Mouse (Mus musculus): ENCODE measurements around the gene Gm20388. TPM values are rescaled to one million over a fixed set of nuclear protein-coding genes. Genes with fewer than 3 reads are reported as not detected.
"Not testable (repeated sequence)": the region's sequence is repeated elsewhere in the genome, so short reads cannot be mapped to it uniquely, and the experiment has no call there.

Gene Gm20388
- polyA plus RNA-seq, 1 experiment from 2014 or later, result not detected

DNA sequence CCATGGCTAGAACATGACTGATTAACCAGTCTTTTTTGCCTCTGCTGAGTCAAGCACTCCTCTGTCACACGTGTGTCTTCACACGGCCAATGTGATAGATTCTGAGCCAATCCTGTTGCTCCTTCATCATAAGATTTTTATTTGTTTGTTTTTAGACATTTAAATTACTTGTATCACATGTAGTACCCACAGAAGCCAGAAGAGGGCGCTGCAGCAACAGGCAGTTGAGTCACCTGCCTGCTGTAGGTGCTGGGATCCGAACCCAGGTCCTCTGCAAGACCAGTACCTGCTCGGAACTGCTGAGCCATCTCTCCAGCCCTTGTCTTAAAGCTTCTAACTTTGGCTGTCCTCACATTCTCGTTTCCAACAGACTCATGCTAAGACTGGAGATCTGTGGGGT, 812.4 kb downstream of the Gm20388 start:
- Histone ChIP-seq H3K27ac (no peak overlapping the region), H3K4me3 (replicated peaks; ENCODE audit: low read length) (no peak overlapping the region), H3K4me1 (replicated peaks; ENCODE audit: control insufficient read depth, insufficient read depth, low read length) (no peaks in the 10 kb centered on the region), H3K9ac (no peak overlapping the region), H3K27me3 (ENCODE audit: control insufficient read depth, insufficient read depth, low read length) (no peaks in the 10 kb centered on the region), H3K4me2 (replicated peaks) (no peak overlapping the region), H3K36me3 (replicated peaks; ENCODE audit: control insufficient read depth, insufficient read depth) (no peaks in the 10 kb centered on the region), H3K9me3 (ENCODE audit: control insufficient read depth, low read length) (no peaks in the 10 kb centered on the region)
- no peak for DNase-seq (ENCODE audit: low spot score)
- no peak for ATAC-seq (ENCODE audit: low FRiP score)
- 68% methylated on average over 6 of the region's 6 CpGs for WGBS

DNA sequence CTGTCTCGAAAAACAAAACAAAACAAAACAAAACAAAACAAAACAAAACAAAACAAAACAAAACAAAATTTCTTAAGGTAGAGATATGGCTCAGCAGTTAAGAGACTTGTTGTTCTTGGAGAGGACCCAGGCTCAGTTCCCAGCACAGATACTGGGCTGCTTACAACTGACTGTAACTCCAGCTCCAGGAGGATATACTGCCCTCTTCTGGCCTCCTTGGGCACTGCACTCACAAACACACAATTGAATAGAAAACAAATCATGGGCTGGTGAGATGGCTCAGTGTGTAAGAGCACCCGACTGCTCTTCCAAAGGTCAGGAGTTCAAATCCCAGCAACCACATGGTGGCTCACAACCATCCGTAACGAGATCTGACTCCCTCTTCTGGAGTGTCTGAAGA, 813.5 kb downstream of the Gm20388 start:
- not testable (repeated sequence) for H3K36me3 ChIP-seq (replicated peaks; ENCODE audit: control insufficient read depth, insufficient read depth); H3K4me3 ChIP-seq (replicated peaks; ENCODE audit: low read length); H3K4me2 ChIP-seq (replicated peaks); ATAC-seq (ENCODE audit: low FRiP score); H3K4me1 ChIP-seq (replicated peaks; ENCODE audit: control insufficient read depth, insufficient read depth, low read length); H3K27ac ChIP-seq; H3K9me3 ChIP-seq (ENCODE audit: control insufficient read depth, low read length); H3K9ac ChIP-seq; H3K27me3 ChIP-seq (ENCODE audit: control insufficient read depth, insufficient read depth, low read length); DNase-seq (ENCODE audit: low spot score)
- 88% methylated on average over 2 of the region's 4 CpGs for WGBS

DNA sequence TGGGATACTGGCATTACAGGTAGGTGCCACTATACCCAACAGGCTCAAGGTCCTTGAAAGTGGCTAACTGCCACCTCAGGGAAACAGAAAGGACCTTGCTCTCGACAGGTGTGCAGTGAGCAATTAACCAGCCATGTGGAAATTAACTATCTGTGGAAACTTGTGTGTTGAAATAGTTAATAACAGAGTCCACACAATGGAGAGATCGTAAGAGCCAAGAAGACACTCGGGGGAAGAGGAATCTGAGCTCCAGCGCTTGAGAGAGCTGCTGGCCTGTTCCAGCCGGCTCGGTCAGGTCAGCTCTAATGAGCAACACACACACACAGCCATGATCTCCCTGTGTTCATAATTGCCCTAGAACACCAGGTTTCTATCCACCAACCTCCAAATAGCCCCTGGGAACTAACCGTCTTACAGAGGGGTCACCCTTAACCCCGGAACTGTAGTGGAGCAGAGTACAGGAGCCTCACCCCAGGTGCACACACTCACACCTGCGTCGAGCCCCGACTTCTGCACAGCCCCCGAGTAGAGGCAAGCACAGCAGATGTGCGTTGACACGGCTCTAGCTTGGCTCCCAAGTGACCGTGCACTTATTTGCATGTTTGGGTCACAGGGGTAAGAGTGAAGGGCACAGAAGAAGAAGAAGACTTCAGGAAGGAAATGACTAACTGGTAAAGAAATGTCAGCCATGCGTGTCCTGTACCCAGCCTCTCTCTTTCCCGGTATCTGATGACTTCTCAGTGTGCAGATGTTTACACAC, 814.4 kb downstream of the Gm20388 start:
- WGBS, result 81% methylated on average over 17 of the region's 17 CpGs
- Histone ChIP-seq H3K27me3 (ENCODE audit: control insufficient read depth, insufficient read depth, low read length) (no peaks in the 10 kb centered on the region), H3K9ac (no peak overlapping the region), H3K4me2 (replicated peaks) (no peak overlapping the region), H3K9me3 (ENCODE audit: control insufficient read depth, low read length) (no peaks in the 10 kb centered on the region), H3K4me1 (replicated peaks; ENCODE audit: control insufficient read depth, insufficient read depth, low read length) (no peaks in the 10 kb centered on the region), H3K27ac (no peak overlapping the region), H3K36me3 (replicated peaks; ENCODE audit: control insufficient read depth, insufficient read depth) (no peaks in the 10 kb centered on the region), H3K4me3 (replicated peaks; ENCODE audit: low read length) (no peak overlapping the region)
- DNase-seq (ENCODE audit: low spot score) (no peak), ATAC-seq (ENCODE audit: low FRiP score) (no peak)

DNA sequence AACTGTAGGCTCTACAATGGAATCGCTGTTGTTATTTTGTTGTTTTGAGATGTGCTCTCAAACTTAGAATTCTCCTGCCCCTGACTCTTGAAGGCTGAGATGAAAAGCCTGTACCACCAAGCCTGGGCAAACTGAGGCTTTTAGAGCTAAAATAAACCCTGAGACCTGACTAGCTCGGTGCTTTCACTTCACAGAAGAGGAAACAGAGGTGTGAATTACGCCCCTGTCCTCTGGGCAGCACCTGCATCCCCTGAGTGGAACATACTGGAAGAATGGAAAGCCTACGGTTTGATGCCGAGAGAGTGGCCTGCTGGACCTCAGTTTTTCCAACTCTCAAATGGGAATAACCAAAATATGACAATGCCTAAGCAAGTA, 814.9 kb downstream of the Gm20388 start:
- 90% methylated on average over 5 of the region's 5 CpGs for WGBS
- no peak overlapping the region for H3K27ac ChIP-seq
- H3K4me2 ChIP-seq (replicated peaks), result no peak overlapping the region
- H3K27me3 ChIP-seq (ENCODE audit: control insufficient read depth, insufficient read depth, low read length), result no peaks in the 10 kb centered on the region
- DNase-seq (ENCODE audit: low spot score) (no peak), ATAC-seq (ENCODE audit: low FRiP score) (no peak)
- H3K36me3 ChIP-seq (replicated peaks; ENCODE audit: control insufficient read depth, insufficient read depth), result no peaks in the 10 kb centered on the region
- H3K9me3 ChIP-seq (ENCODE audit: control insufficient read depth, low read length), result no peaks in the 10 kb centered on the region
- H3K4me3 ChIP-seq (replicated peaks; ENCODE audit: low read length), result no peak overlapping the region
- H3K9ac ChIP-seq, result no peak overlapping the region
- no peaks in the 10 kb centered on the region for H3K4me1 ChIP-seq (replicated peaks; ENCODE audit: control insufficient read depth, insufficient read depth, low read length)

- H3K4me3 ChIP-seq (replicated peaks; ENCODE audit: low read length), result no peak overlapping the region
- no peak overlapping the region for H3K4me2 ChIP-seq (replicated peaks)
- H3K27ac ChIP-seq, result no peak overlapping the region
- ATAC-seq (ENCODE audit: low FRiP score), result no peak
- H3K9ac ChIP-seq, result no peak overlapping the region
- H3K4me1 ChIP-seq (replicated peaks; ENCODE audit: control insufficient read depth, insufficient read depth, low read length), result no peaks in the 10 kb centered on the region
- H3K36me3 ChIP-seq (replicated peaks; ENCODE audit: control insufficient read depth, insufficient read depth), result no peaks in the 10 kb centered on the region
- H3K27me3 ChIP-seq (ENCODE audit: control insufficient read depth, insufficient read depth, low read length), result no peaks in the 10 kb centered on the region
- 83% methylated on average over 5 of the region's 5 CpGs for WGBS
- no peak for DNase-seq (ENCODE audit: low spot score)
- H3K9me3 ChIP-seq (ENCODE audit: control insufficient read depth, low read length), result no peaks in the 10 kb centered on the region
Observed at GRCm38 (mm10) chr8:120726051-120726450, 815.4 kb downstream of the Gm20388 start.

DNA sequence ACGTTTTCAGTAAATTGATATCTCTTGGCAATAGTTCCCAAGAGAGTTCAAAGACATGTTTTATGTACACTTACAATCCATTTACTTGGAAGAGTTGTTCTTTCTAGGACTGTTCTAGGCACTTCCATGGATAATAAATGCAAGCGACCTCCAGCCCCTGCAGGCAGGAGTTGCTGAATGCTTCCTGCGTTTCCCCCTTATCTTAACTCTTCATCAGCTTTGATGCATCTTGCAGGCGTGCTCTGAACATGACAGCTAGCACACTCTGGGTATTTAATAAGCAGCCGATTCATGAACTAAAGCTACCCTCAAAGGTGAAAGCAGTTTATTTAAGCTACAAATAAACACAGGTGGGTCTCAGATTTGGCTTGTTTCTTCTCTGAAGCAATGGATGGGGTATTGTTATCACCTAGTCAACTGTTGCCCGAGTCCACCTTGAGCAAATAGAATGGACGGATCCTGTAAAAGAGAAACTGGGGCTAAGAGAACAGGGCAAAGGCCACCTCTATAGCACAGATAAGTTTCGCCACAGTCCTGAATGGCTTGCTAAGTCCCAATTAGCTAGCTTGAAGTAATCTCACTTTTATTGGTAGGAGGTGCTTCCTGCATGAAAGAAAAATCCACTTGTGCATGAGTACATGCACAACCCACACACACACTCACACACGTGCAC, 818.0 kb downstream of the Gm20388 start:
- Histone ChIP-seq H3K27me3 (ENCODE audit: control insufficient read depth, insufficient read depth, low read length) (0 out of 2 replicates have a peak, but pooled peaks cover 7% of the 10 kb centered on the region), H3K9ac (no peak overlapping the region), H3K36me3 (replicated peaks; ENCODE audit: control insufficient read depth, insufficient read depth) (no peaks in the 10 kb centered on the region), H3K4me2 (replicated peaks) (no peak overlapping the region), H3K9me3 (ENCODE audit: control insufficient read depth, low read length) (no peaks in the 10 kb centered on the region), H3K27ac (no peak overlapping the region), H3K4me3 (replicated peaks; ENCODE audit: low read length) (no peak overlapping the region), H3K4me1 (replicated peaks; ENCODE audit: control insufficient read depth, insufficient read depth, low read length) (no peaks in the 10 kb centered on the region)
- WGBS, result 85% methylated on average over 9 of the region's 9 CpGs
- ATAC-seq (ENCODE audit: low FRiP score) (no peak), DNase-seq (ENCODE audit: low spot score) (no peak)

DNA sequence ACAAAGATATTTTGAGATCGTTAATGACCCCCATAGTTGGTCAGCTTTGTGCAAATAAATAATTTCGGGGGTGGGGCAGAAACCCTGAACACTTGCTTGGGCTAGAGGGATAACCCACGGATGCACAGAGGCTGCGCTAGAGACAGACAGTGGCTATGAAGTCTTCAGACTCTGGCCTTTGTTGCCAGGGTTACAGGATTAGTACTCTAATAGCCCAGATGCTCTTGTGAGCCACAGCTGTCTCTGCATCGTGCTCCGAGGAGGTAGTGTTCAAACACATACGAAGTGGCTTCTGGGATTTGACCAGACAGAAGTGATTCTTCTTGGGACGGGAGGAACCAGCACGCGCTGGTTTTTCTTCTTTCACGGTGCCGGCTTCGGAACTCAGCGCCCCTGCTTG, 820.9 kb downstream of the Gm20388 start:
- H3K9ac ChIP-seq, result no peak overlapping the region
- H3K9me3 ChIP-seq (ENCODE audit: control insufficient read depth, low read length), result no peaks in the 10 kb centered on the region
- DNase-seq (ENCODE audit: low spot score) (no peak), ATAC-seq (ENCODE audit: low FRiP score) (no peak)
- peaks cover 9% of the 10 kb centered on the region; the same call in 1 of the 2 replicates for H3K4me1 ChIP-seq (replicated peaks; ENCODE audit: control insufficient read depth, insufficient read depth, low read length)
- H3K27ac ChIP-seq, result no peak overlapping the region
- H3K4me3 ChIP-seq (replicated peaks; ENCODE audit: low read length), result no peak overlapping the region
- no peaks in the 10 kb centered on the region for H3K36me3 ChIP-seq (replicated peaks; ENCODE audit: control insufficient read depth, insufficient read depth)
- WGBS, result 39% methylated on average over 14 of the region's 14 CpGs
- peak overlapping the region; percentile 17; the same call in 1 of the 2 replicates for H3K4me2 ChIP-seq (replicated peaks)
- peaks cover 30% of the 10 kb centered on the region for H3K27me3 ChIP-seq (ENCODE audit: control insufficient read depth, insufficient read depth, low read length)

- peak overlapping the region; percentile 17; the same call in 1 of the 2 replicates for H3K4me2 ChIP-seq (replicated peaks)
- H3K36me3 ChIP-seq (replicated peaks; ENCODE audit: control insufficient read depth, insufficient read depth), result no peaks in the 10 kb centered on the region
- no peak overlapping the region for H3K9ac ChIP-seq
- ATAC-seq (ENCODE audit: low FRiP score), result no peak
- WGBS, result 46% methylated on average over 5 of the region's 6 CpGs
- no peak overlapping the region for H3K4me3 ChIP-seq (replicated peaks; ENCODE audit: low read length)
- H3K4me1 ChIP-seq (replicated peaks; ENCODE audit: control insufficient read depth, insufficient read depth, low read length), result peaks cover 11% of the 10 kb centered on the region; the same call in 1 of the 2 replicates
- no peak for DNase-seq (ENCODE audit: low spot score)
- peaks cover 33% of the 10 kb centered on the region for H3K27me3 ChIP-seq (ENCODE audit: control insufficient read depth, insufficient read depth, low read length)
- H3K27ac ChIP-seq, result no peak overlapping the region
- H3K9me3 ChIP-seq (ENCODE audit: control insufficient read depth, low read length), result no peaks in the 10 kb centered on the region
Observed at GRCm38 (mm10) chr8:120732068-120732467, 821.4 kb downstream of the Gm20388 start.

- WGBS, result under 1% methylated on average over 62 of the region's 62 CpGs
Observed at GRCm38 (mm10) chr8:120735770-120736481, 825.3 kb downstream of the Gm20388 start, which contains the start of gene Irf8. Irf8 (plus strand) TSS chr8:120736358.

More at GRCm38 (mm10) chr8:120735770-120736481, 825.3 kb downstream of the Gm20388 start, which contains the start of gene Irf8:
- Histone ChIP-seq H3K36me3 (replicated peaks; ENCODE audit: control insufficient read depth, insufficient read depth) (no peaks in the 10 kb centered on the region), H3K9me3 (ENCODE audit: control insufficient read depth, low read length) (no peaks in the 10 kb centered on the region), H3K27ac (no peak within 1 kb of the TSS), H3K27me3 (ENCODE audit: control insufficient read depth, insufficient read depth, low read length) (peaks cover 43% of the 10 kb centered on the region), H3K9ac (peak within 1 kb of the TSS; percentile 60), H3K4me3 (replicated peaks; ENCODE audit: low read length) (peak within 1 kb of the TSS; percentile 52), H3K4me1 (replicated peaks; ENCODE audit: control insufficient read depth, insufficient read depth, low read length) (peaks cover 14% of the 10 kb centered on the region), H3K4me2 (replicated peaks) (peak within 1 kb of the TSS; percentile 100)
- ATAC-seq (ENCODE audit: low FRiP score) (peak; percentile 85), DNase-seq (ENCODE audit: low spot score) (peak; percentile 87)
